Mouse (Mus musculus) hindbrain, embryonic 13.5 days (tissue): ENCODE measurements around the gene Atxn7l1. TPM values are rescaled to one million over a fixed set of nuclear protein-coding genes. Genes with fewer than 3 reads are reported as not detected.
A peak's percentile ranks its signal among the peaks of the same experiment; 100 is the strongest.

Experiments
- ATAC-seq: fragments of 200-750 bp; cut with Nextera tagmentation; 2 replicates; pipeline ENCODE4 v1.8.0; 2017; ENCODE audit warnings: moderate TSS enrichment; ENCODE audit not compliant: low FRiP score
- H3K27ac ChIP-seq: fragments of 300-500 bp; sonication (generic); 2 replicates; pipeline ENCODE4 v1.5.1; 2015; ENCODE audit warnings: inconsistent platforms, mild to moderate bottlenecking, moderate library complexity
- H3K27me3 ChIP-seq: fragments of 300-500 bp; sonication (generic); 2 replicates; pipeline ENCODE4 v1.6.1; 2015; ENCODE audit warnings: mild to moderate bottlenecking, inconsistent platforms
- H3K36me3 ChIP-seq: fragments of 300-500 bp; sonication (generic); 2 replicates; pipeline ENCODE4 v1.6.1; 2015; ENCODE audit warnings: mild to moderate bottlenecking, inconsistent platforms
- H3K4me1 ChIP-seq: fragments of 300-500 bp; sonication (generic); replicated peaks from 2 replicates; pipeline ENCODE4 v1.6.1; 2015; ENCODE audit warnings: inconsistent platforms
- H3K4me2 ChIP-seq: fragments of 300-500 bp; sonication (generic); 2 replicates; pipeline ENCODE4 v1.6.1; 2015; ENCODE audit warnings: inconsistent platforms, mild to moderate bottlenecking, moderate library complexity
- H3K4me3 ChIP-seq: fragments of 300-500 bp; sonication (generic); 2 replicates; pipeline ENCODE4 v1.5.1; 2015; ENCODE audit warnings: mild to moderate bottlenecking, inconsistent platforms
- H3K9ac ChIP-seq: fragments of 300-500 bp; sonication (generic); 2 replicates; pipeline ENCODE4 v1.6.1; 2015; ENCODE audit warnings: mild to moderate bottlenecking, inconsistent platforms
- H3K9me3 ChIP-seq: fragments of 300-500 bp; sonication (generic); 2 replicates; pipeline ENCODE4 v1.6.1; 2016; ENCODE audit warnings: inconsistent platforms
- WGBS: fragments of 180-500 bp; shearing (Covaris S2); methylation state at CpG from one replicate; pipeline ENCODE4 v1.1.7; 2015; 5-methylcytosine and 5-hydroxymethylcytosine counted together
- polyA plus RNA-seq: library from polyadenylated mRNA; unstranded; fragments of >200 nt; fragmentation: Nextera tagmentation; extraction: Ambion mirVana; gene quantifications from 2 replicates; pipeline ENCODE4 v1.2.1, GENCODE M21; 2015

The Atxn7l1 gene
- polyA plus RNA-seq, 1 experiment from 2014 or later: 22.4 TPM

DNA sequence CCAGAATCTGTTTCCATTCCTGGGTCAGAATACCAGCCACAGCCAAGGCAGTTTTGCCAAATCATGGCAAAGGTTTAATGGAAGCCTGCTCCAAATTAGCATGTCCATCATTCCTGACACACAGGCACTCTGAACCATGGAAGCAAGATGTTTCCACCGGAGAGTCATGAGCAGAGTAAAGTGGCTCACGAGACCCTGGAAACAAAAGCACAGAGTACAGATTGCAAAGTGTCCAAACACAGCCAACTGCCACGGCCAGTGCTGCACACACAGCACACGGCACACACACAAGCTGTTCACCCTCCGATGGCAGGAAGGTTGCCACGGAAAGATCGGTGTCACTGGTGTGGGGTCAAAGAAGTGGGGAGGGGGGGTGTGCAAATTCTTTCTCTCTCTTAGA lies 18.8 kb upstream of the Atxn7l1 start:
- H3K27ac ChIP-seq: no peak overlapping the region

DNA sequence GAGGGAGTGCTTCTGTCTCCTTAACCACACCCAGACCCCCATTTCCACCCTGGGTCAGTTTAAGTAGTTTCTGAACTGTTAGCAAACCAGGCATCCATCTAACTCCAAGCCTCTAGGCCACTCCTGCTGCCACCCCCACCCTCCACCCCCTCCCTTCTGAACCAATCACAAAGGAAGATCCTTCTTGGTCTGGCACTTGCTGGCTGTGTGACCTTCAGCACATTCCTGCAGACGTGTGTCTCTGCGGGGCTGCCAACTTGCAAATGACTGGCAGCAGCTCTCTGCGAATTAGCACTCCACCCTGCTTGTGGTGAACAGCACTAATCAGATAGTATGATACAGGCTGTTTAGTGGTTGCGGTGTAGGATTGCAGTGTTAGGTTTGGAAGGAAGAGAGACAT lies 18.1 kb upstream of the Atxn7l1 start:
- Histone ChIP-seq H3K9ac (no peak overlapping the region), H3K4me2 (no peak overlapping the region), H3K4me3 (no peak overlapping the region), H3K27ac (no peak overlapping the region), H3K4me1 (peaks cover 15% of the 10 kb centered on the region), H3K27me3 (no peaks in the 10 kb centered on the region), H3K36me3 (no peaks in the 10 kb centered on the region), H3K9me3 (no peaks in the 10 kb centered on the region)
- ATAC-seq: peak; percentile 47; the same call in 1 of the 2 replicates
- 8% methylated on average over 4 of the region's 4 CpGs for WGBS

More for the DNA sequence above, 18.8 kb upstream of the Atxn7l1 start:
- Histone ChIP-seq H3K4me3 (no peak overlapping the region), H3K4me2 (no peak overlapping the region), H3K4me1 (peaks cover 15% of the 10 kb centered on the region), H3K9ac (no peak overlapping the region), H3K27me3 (no peaks in the 10 kb centered on the region), H3K9me3 (no peaks in the 10 kb centered on the region), H3K36me3 (no peaks in the 10 kb centered on the region)
- WGBS: 40% methylated on average over 7 of the region's 7 CpGs
- no peak for ATAC-seq

DNA sequence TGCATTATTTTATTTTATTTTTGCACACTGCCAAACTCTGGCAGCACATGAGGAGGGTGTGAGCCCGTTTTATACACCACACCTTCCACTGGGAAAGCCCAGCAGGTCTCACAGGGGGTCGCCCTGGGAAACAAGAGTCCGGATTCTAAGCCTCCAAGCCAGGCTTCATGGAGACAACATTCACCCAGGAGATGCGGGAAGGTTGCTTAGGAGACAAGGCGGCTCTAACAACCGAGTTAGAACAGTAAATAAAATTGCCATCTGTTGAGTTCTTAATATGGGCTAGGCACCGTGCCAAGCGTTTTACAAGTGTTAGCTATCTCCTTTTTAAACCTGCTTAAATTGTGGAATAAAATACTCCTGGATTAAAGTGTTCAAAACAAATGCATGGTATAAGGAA lies 17.1 kb upstream of the Atxn7l1 start:
- peak; percentile 33; the same call in 1 of the 2 replicates for ATAC-seq
- H3K4me1 ChIP-seq: peaks cover 15% of the 10 kb centered on the region
- no peak overlapping the region for H3K4me3 ChIP-seq
- no peaks in the 10 kb centered on the region for H3K36me3 ChIP-seq
- H3K9me3 ChIP-seq: no peaks in the 10 kb centered on the region
- no peak overlapping the region for H3K9ac ChIP-seq
- H3K27me3 ChIP-seq: no peaks in the 10 kb centered on the region
- H3K4me2 ChIP-seq: no peak overlapping the region
- 37% methylated on average over 8 of the region's 8 CpGs for WGBS
- peak overlapping the region; percentile 52; the same call in 1 of the 2 replicates for H3K27ac ChIP-seq

DNA sequence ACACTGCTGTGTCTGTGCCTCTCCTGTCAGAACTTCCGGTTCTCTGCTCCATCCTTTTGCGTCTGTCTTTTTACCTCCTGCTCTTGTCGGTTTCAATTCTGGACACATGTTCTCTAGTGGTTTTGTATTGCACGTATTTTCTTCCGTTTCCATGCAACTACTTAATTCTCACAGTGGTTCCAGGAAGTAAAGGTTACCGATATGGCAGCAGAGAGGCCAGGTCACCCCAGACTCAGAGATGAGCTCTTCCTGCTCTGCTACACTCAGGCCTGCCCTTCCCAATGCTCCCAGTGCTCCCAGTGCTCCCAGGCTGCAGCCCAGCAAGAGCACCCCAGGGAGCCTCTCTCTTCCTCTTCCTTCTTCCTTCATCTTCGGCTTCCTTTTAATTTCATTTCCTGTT lies 15.7 kb upstream of the Atxn7l1 start:
- H3K36me3 ChIP-seq: no peaks in the 10 kb centered on the region

DNA sequence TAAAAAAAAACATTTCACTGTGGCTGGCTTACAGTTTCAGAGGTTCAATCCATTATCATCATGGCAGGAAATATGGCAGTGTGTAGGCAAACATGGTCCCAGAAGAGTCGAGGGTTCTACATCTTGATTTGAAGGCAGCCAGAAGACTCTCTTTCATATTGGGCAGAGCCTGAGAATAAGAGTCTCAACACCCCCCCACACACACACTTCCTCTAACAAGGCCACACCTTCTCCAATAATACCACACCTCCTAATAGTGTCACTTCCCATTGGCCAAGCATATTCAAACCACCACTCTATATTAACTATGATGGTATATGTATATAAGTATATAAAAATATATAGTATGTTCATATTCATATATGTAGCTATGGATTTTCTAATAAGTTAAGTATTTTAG lies 9.6 kb upstream of the Atxn7l1 start:
- H3K27ac ChIP-seq: no peak overlapping the region
- H3K9ac ChIP-seq: no peak overlapping the region
- H3K27me3 ChIP-seq: no peaks in the 10 kb centered on the region
- 89% methylated on average over 1 of the region's 1 CpGs for WGBS
- H3K4me3 ChIP-seq: no peak overlapping the region
- no peaks in the 10 kb centered on the region for H3K4me1 ChIP-seq
- H3K36me3 ChIP-seq: no peaks in the 10 kb centered on the region
- no peak overlapping the region for H3K4me2 ChIP-seq
- H3K9me3 ChIP-seq: no peaks in the 10 kb centered on the region
- ATAC-seq: no peak

More for the DNA sequence above, 15.7 kb upstream of the Atxn7l1 start:
- Histone ChIP-seq H3K27ac (no peak overlapping the region), H3K4me2 (no peak overlapping the region), H3K27me3 (no peaks in the 10 kb centered on the region), H3K9me3 (no peaks in the 10 kb centered on the region), H3K4me3 (no peak overlapping the region), H3K9ac (no peak overlapping the region), H3K4me1 (peaks cover 15% of the 10 kb centered on the region)
- WGBS: 71% methylated on average over 7 of the region's 7 CpGs
- no peak for ATAC-seq

DNA sequence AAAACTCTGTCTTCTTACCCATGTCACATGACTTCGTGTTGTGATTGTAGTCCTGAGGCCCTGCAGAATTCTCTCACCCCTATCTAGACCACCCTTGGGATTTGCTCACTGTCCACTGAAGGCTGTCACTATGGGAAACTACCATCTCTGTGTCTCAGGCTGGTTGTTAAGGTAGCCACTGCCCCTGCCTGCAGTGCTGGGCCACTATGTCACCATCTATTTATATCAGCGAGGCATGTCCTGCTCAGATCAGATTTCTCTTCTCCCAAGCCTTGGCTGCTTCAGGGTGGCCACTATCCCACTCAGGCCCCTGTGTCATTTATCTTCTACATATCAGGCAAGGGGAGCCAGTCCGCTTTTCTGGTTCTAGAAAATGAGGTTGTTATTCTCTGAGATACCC lies 8.4 kb upstream of the Atxn7l1 start:
- Histone ChIP-seq H3K36me3 (no peaks in the 10 kb centered on the region), H3K4me2 (no peak overlapping the region), H3K27me3 (no peaks in the 10 kb centered on the region), H3K9ac (no peak overlapping the region), H3K4me1 (no peaks in the 10 kb centered on the region), H3K27ac (no peak overlapping the region), H3K4me3 (no peak overlapping the region), H3K9me3 (no peaks in the 10 kb centered on the region)
- no peak for ATAC-seq
- WGBS: 89% methylated on average over 3 of the region's 3 CpGs

DNA sequence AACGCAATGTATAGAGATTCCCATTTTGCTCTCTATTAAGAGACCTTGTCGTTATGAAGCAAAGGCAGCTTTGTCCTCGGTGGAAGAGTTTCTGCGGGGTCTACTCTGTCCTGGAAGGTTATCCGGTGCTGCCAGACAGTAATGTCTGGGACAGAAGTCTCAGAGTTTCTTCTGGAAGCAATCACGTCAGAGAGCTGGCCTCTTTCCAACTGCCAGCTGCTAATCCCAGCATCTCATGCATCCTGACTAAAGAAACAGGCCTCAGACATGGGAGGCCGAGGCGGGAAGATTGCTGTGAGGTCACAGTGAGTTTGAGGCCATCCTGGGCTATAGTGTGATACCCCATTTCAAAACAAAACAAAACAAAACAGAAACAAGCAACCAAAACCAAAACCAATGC lies 3.0 kb upstream of the Atxn7l1 start:
- no peak for ATAC-seq
- H3K27ac ChIP-seq: no peak overlapping the region
- WGBS: 57% methylated on average over 8 of the region's 8 CpGs

DNA sequence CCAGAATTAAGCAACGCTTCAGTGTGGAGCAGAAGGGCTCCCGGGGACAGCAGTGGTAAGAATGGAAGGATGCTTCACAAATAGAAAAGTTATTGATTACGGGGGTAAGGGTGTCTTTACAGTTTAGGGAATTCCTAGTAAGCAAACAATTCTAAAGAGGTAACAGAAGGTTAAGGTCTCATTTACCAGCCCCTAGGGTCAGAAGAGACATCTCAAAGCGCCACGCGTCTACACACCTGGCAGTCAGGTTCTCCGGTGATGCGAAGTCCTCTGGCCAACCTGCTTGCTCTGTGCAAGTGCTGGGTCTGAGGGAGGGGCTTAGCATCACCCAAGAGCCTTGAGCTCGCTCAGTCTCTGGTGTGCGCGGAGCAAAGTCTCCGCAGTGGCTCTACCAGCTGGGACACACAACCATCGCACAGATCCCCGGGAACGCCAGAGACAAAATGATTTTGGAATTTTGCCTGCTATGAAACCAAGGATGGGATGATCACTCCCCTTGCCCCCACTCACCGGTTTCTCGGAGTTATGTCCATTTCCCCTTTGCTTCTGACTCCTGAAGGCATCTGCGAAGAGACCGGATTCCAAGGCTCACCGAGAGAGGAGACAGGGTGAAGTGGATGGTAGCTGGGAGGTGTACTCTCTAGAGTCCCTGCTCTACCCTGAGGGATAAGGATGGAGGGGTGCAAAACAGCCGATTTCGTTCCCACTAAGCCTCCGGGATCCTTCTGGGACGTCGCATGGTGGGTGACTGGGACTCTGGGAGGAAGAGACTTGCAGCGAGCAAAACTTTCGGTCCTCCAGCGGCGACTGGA lies 665 bp upstream of the Atxn7l1 start:
- Histone ChIP-seq H3K4me2 (peak overlapping the region; percentile 74), H3K27me3 (peaks cover 15% of the 10 kb centered on the region), H3K4me1 (peaks cover 39% of the 10 kb centered on the region), H3K27ac (no peak overlapping the region), H3K9me3 (no peaks in the 10 kb centered on the region), H3K36me3 (no peaks in the 10 kb centered on the region), H3K9ac (peak overlapping the region; percentile 62), H3K4me3 (peak overlapping the region; percentile 75)
- 4% methylated on average over 29 of the region's 29 CpGs for WGBS
- ATAC-seq: peak; percentile 80

More for the DNA sequence above, 3.0 kb upstream of the Atxn7l1 start:
- Histone ChIP-seq H3K4me1 (peaks cover 24% of the 10 kb centered on the region), H3K9ac (no peak overlapping the region), H3K36me3 (no peaks in the 10 kb centered on the region), H3K9me3 (no peaks in the 10 kb centered on the region), H3K4me3 (no peak overlapping the region), H3K4me2 (no peak overlapping the region), H3K27me3 (peaks cover 15% of the 10 kb centered on the region)

DNA sequence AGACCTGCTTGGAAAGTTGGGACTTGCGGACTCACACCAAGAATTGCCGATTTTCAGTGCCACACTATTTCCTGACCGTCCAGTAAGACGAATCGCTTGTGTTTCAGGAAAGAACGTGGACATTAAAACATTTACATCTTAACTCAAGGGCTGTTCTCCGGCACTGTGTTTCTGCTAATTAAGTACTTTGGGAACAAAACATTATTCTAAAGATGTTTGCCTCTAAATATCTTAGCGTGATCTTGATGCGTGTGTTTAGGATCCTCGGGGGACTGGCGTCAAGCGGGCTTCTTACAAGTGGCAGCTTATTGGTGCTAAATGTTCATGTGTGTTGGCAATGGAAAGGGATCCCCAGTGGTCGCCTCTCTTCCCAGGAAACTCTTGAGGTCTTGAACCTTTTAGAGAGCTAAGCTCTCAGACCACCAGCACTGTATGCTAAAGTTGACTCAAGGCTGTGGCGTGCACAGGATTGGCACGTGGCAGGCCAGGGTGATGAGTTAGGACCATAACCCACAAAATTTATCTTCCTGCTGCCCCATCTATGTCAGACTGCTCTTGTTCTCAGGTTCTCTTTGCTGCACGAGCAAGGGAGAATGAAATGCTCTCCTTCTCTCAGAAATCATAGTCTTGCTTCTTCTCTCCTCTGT lies 2.2 kb downstream of the Atxn7l1 start:
- H3K9ac ChIP-seq: no peak overlapping the region
- no peak for ATAC-seq
- peaks cover 45% of the 10 kb centered on the region for H3K4me1 ChIP-seq
- H3K4me3 ChIP-seq: no peak overlapping the region
- no peaks in the 10 kb centered on the region for H3K9me3 ChIP-seq
- no peaks in the 10 kb centered on the region for H3K36me3 ChIP-seq
- H3K27me3 ChIP-seq: peaks cover 15% of the 10 kb centered on the region
- 93% methylated on average over 16 of the region's 16 CpGs for WGBS
- H3K4me2 ChIP-seq: peak overlapping the region; percentile 74
- no peak overlapping the region for H3K27ac ChIP-seq

DNA sequence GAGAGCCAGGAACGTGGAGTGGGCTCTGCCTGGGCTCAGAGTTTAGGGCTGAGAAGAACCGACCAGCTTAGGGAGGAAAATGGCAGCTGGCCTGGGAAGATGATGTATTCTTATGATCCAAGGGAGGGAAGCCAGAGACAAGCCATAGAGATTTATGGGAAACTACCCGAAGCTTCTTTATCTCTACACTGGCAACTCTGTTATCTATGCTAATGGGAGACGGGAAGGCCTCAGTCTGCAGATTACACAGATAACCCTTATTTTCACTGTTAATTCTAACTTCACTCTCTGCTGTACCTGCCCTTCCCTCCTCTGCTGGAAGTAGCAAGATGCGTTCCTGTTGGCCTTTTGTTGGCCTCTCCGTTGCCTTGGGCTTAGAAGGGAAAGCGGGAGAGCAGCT lies 5.6 kb downstream of the Atxn7l1 start:
- Histone ChIP-seq H3K4me2 (no peak overlapping the region), H3K27ac (no peak overlapping the region), H3K9me3 (no peaks in the 10 kb centered on the region), H3K9ac (no peak overlapping the region), H3K4me1 (peaks cover 53% of the 10 kb centered on the region), H3K4me3 (no peak overlapping the region), H3K36me3 (0 out of 2 replicates have a peak, but pooled peaks cover 8% of the 10 kb centered on the region), H3K27me3 (no peaks in the 10 kb centered on the region)
- WGBS: 81% methylated on average over 7 of the region's 7 CpGs
- ATAC-seq: no peak

DNA sequence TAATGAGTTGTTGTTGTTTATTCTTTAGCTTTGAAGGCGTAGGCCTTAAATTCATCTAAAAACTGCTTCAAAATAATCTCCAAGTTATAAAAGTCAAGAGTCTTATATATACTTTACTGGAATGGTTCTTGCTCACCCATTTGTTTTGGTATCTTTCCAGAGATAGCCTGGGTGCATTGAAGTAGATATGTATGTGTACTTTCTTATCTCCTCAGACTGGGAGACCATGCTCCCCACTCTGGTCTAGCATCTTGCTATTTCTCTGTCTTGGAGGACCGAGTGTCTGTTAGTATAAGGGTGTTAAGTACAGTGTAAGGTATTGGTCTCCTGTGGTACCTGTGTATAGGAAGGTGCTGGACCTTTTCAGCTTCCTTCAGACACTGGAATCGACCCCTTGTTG lies 6.4 kb downstream of the Atxn7l1 start:
- H3K4me1 ChIP-seq: peaks cover 47% of the 10 kb centered on the region
- H3K27me3 ChIP-seq: no peaks in the 10 kb centered on the region
- H3K4me2 ChIP-seq: no peak overlapping the region
- ATAC-seq: no peak
- H3K36me3 ChIP-seq: 0 out of 2 replicates have a peak, but pooled peaks cover 8% of the 10 kb centered on the region
- H3K9me3 ChIP-seq: no peaks in the 10 kb centered on the region
- 94% methylated on average over 3 of the region's 3 CpGs for WGBS
- H3K9ac ChIP-seq: no peak overlapping the region
- H3K27ac ChIP-seq: no peak overlapping the region
- no peak overlapping the region for H3K4me3 ChIP-seq

DNA sequence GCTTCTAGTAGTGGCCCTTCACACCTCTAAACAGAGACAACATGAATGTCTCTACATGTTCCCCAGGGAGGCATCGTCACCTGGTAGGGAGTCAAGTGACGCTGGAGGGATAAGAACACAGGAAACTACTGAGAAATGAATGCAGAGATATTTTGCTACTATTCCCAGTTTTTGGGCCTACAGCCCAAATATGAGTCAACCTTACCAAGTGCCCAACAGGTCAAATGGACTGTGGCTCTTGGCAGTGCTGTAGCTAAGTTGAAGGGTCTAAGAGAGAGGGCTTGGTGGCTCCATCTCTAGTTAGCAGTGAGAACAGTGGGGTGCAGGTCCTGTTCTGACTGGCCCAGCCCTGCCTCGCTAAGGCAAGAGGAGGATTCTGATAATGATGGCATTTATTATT lies 7.2 kb downstream of the Atxn7l1 start:
- WGBS: 84% methylated on average over 3 of the region's 3 CpGs
- peaks cover 42% of the 10 kb centered on the region for H3K4me1 ChIP-seq
- H3K27ac ChIP-seq: no peak overlapping the region
- no peak for ATAC-seq
- no peak overlapping the region for H3K4me2 ChIP-seq
- no peaks in the 10 kb centered on the region for H3K27me3 ChIP-seq
- H3K36me3 ChIP-seq: 0 out of 2 replicates have a peak, but pooled peaks cover 8% of the 10 kb centered on the region
- H3K9me3 ChIP-seq: no peaks in the 10 kb centered on the region
- H3K9ac ChIP-seq: no peak overlapping the region
- H3K4me3 ChIP-seq: no peak overlapping the region
